Mouse (Mus musculus): ENCODE measurements around the gene Rnd2. TPM values are rescaled to one million over a fixed set of nuclear protein-coding genes. Genes with fewer than 3 reads are reported as not detected.
A peak's percentile ranks its signal among the peaks of the same experiment; 100 is the strongest.
"Not testable (repeated sequence)": the region's sequence is repeated elsewhere in the genome, so short reads cannot be mapped to it uniquely, and the experiment has no call there.

Gene Rnd2
- polyA plus RNA-seq, 1 experiment from 2014 or later = 90.6 TPM

DNA sequence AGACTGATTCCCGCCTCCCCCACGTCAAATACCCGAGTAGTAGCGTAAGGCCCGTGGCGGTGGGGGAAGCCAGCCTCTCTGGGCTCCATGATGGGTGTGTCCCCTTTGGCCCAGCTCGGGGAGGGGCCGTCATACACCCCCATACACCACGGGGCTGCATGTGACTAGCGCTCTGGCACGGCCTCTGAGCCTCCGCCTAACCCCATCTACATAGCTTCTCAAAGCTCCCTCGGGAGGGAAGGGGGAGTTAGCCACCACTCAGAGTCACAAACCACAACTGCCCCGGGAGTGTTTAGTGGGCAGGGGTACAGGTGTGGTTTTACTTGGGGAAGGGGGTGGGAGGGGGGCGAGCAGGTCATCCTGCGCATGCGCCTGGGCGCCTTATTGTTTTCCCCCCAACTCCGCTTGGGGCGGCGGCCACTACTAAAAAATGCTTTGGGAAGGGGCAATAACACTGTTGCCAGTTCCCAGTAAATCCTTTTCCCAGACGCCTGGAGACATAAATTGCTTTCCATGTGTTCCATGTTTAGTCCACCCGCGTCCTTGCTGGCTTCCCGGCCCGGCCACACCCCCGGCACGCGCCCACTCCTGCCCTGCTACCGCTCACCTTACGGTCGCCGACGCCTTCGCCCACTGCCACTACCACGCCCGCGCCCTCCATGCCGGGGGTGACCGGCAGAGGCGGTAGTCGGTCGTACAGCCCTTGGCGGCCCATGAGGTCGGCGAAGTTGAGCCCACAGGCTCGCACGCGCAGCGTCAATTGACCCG is 486 bp downstream of the Rnd2 start:
- Histone ChIP-seq H3K4me3 (ENCODE audit: low read length) (peak overlapping the region; percentile 94), H3K9me3 (ENCODE audit: control insufficient read depth, low read length) (no peaks in the 10 kb centered on the region), H3K4me1 (ENCODE audit: control insufficient read depth, insufficient read depth, low read depth, low read length) (peaks cover 46% of the 10 kb centered on the region), H3K27ac (ENCODE audit: low read depth, low read length) (peak overlapping the region; percentile 94), H3K4me2 (ENCODE audit: low read length) (peak overlapping the region; percentile 61), H3K9ac (ENCODE audit: low read depth, low read length) (peak overlapping the region; percentile 93), H3K36me3 (ENCODE audit: control insufficient read depth, insufficient read depth, low read length) (peaks cover 15% of the 10 kb centered on the region), H3K27me3 (replicated peaks; ENCODE audit: control insufficient read depth, insufficient read depth, low read length) (no peaks in the 10 kb centered on the region)
- under 1% methylated on average over 51 of the region's 51 CpGs for WGBS
- ATAC-seq = peak; percentile 25

DNA sequence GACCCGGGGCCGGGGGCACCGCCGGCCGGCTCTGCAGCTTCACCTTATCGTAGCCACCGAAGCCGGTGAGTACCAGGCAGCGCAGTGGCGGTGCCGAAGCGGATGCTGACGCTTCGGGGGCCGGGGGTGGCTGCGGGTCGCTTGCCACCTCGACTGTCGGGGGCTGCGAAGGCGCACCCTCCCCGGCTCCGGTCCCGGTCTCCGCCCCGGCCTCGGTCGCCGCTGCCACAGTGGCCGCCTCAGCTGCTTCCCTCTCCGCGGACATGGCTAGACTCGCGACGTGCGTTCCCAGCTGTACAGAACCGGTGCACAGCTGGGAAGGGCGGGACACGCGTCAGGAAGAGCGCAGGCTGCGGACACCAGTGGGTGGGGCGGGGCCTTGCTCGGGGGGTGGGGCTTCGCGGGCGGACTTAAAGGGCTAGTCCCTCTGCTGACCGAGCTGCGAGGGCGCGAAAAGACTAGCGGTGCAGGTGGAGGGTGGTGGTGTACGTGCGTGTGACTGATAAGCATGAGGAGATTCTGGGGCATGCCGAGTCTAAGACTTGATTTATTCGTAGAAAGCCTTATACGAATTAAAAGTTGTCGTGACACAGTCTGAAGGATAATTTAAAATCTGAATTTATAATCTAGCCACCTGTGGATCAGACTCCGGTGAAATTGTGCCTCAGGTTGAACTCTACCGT is 1.2 kb downstream of the Rnd2 start, which contains the start of gene Vat1:
TSS of gene Vat1 (minus strand) at position 362 of the 683 bp plus-strand sequence.
- H3K36me3 ChIP-seq (ENCODE audit: control insufficient read depth, insufficient read depth, low read length) = peaks cover 11% of the 10 kb centered on the region
- peak within 1 kb of the TSS; percentile 93 for H3K9ac ChIP-seq (ENCODE audit: low read depth, low read length)
- no peaks in the 10 kb centered on the region for H3K27me3 ChIP-seq (replicated peaks; ENCODE audit: control insufficient read depth, insufficient read depth, low read length)
- peak within 1 kb of the TSS; percentile 94 for H3K27ac ChIP-seq (ENCODE audit: low read depth, low read length)
- H3K4me3 ChIP-seq (ENCODE audit: low read length) = peak within 1 kb of the TSS; percentile 94
- under 1% methylated on average over 60 of the region's 60 CpGs for WGBS
- ATAC-seq = peak; percentile 73
- peak within 1 kb of the TSS; percentile 86 for H3K4me2 ChIP-seq (ENCODE audit: low read length)
- peaks cover 46% of the 10 kb centered on the region for H3K4me1 ChIP-seq (ENCODE audit: control insufficient read depth, insufficient read depth, low read depth, low read length)
- no peaks in the 10 kb centered on the region for H3K9me3 ChIP-seq (ENCODE audit: control insufficient read depth, low read length)

DNA sequence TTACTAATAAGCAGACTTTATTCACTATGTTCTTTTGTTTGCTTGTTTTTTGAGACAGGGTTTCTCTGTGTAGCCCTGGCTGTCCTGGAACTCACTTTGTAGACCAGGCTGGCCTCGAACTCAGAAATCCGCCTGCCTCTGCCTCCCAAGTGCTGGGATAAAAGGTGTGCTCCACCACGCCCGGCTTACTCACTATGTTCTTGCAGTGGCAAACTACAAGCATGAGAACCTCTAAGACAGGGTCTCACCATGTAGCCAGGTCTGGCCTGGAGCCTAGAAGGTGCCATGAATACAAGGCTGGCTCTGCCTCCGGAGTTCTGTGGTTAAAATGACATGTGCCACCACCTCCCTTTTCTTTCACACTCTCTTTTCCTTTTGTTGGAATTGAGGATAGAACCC is 1.8 kb downstream of the Rnd2 start:
- H3K4me3 ChIP-seq (ENCODE audit: low read length) = peak overlapping the region; percentile 94
- H3K36me3 ChIP-seq (ENCODE audit: control insufficient read depth, insufficient read depth, low read length); H3K27ac ChIP-seq (ENCODE audit: low read depth, low read length); ATAC-seq; H3K9ac ChIP-seq (ENCODE audit: low read depth, low read length); H3K27me3 ChIP-seq (replicated peaks; ENCODE audit: control insufficient read depth, insufficient read depth, low read length); H3K9me3 ChIP-seq (ENCODE audit: control insufficient read depth, low read length): not testable (repeated sequence)
- peaks cover 46% of the 10 kb centered on the region for H3K4me1 ChIP-seq (ENCODE audit: control insufficient read depth, insufficient read depth, low read depth, low read length)
- 66% methylated on average over 5 of the region's 5 CpGs for WGBS
- H3K4me2 ChIP-seq (ENCODE audit: low read length) = peak overlapping the region; percentile 61

DNA sequence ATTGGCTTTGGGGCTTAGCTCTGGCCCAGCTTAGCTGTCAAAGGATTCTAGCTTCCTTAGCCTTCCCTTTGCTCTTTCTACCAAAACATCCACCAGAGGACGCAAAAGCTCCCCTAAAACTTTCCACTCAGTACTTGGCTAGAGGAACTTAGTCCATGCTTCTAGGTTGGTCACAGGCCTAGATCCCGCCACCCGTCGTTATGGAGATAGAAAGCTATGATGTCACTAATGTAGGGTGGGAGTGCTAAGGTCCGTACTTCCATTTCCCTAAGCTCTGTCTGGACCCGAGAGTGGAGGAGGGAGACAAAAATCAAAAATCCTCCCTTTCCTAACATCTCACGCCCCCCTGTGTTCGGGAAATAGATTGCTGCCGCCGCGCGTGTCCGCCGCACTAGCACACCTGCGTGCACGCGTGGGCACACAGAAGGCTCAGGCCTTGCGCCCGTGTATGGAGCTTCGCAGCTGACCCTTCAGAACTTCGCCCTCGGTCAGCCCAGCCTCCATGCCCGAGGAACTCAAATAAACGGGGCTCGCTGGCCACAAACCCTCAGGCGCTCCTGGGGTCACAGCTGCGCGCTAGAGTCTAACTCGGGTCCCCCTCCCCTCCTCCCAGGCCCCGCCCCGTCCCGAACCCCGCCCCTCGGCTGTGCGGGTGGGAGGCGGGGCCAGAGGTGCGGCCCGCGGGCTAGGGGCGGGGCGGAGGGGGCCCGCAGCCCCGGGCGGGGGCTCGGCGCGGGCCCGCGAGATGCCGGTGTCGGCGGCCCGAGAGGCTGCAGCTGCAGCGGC is 2.9 kb downstream of the Rnd2 start:
- under 1% methylated on average over 52 of the region's 54 CpGs for WGBS
- peak overlapping the region; percentile 89 for H3K9ac ChIP-seq (ENCODE audit: low read depth, low read length)
- H3K27ac ChIP-seq (ENCODE audit: low read depth, low read length) = peak overlapping the region; percentile 88
- peaks cover 40% of the 10 kb centered on the region for H3K4me1 ChIP-seq (ENCODE audit: control insufficient read depth, insufficient read depth, low read depth, low read length)
- no peaks in the 10 kb centered on the region for H3K27me3 ChIP-seq (replicated peaks; ENCODE audit: control insufficient read depth, insufficient read depth, low read length)
- H3K4me3 ChIP-seq (ENCODE audit: low read length) = peak overlapping the region; percentile 86
- peak overlapping the region; percentile 86 for H3K4me2 ChIP-seq (ENCODE audit: low read length)
- ATAC-seq = peak; percentile 72
- H3K36me3 ChIP-seq (ENCODE audit: control insufficient read depth, insufficient read depth, low read length) = no peaks in the 10 kb centered on the region; the same call in 1 of the 2 replicates
- no peaks in the 10 kb centered on the region for H3K9me3 ChIP-seq (ENCODE audit: control insufficient read depth, low read length)

DNA sequence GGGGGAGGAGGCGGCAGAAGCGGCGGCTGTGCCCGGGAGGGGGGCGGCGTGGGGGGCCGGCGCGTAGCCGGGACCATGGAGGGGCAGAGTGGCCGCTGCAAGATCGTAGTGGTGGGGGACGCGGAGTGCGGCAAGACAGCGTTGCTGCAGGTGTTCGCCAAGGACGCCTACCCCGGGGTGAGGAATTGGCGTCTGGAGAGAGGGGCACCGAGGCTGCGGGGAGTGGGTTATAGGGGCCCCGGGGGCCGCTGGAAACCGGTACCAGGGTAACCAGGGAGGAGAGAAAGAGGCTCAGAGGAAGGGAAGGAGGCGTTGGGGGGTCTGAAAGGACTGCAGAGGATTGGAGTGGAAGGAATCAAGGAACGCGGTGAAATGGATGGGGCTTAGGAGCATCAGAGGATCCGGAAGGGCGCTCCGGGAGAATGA is 3.5 kb downstream of the Rnd2 start:
- Histone ChIP-seq H3K4me1 (ENCODE audit: control insufficient read depth, insufficient read depth, low read depth, low read length) (peaks cover 34% of the 10 kb centered on the region), H3K4me3 (ENCODE audit: low read length) (peak overlapping the region; percentile 86), H3K4me2 (ENCODE audit: low read length) (peak overlapping the region; percentile 86), H3K27ac (ENCODE audit: low read depth, low read length) (peak overlapping the region; percentile 88), H3K9ac (ENCODE audit: low read depth, low read length) (peak overlapping the region; percentile 89), H3K27me3 (replicated peaks; ENCODE audit: control insufficient read depth, insufficient read depth, low read length) (no peaks in the 10 kb centered on the region), H3K9me3 (ENCODE audit: control insufficient read depth, low read length) (no peaks in the 10 kb centered on the region), H3K36me3 (ENCODE audit: control insufficient read depth, insufficient read depth, low read length) (no peaks in the 10 kb centered on the region; the same call in 1 of the 2 replicates)
- ATAC-seq = peak; percentile 45
- WGBS = under 1% methylated on average over 24 of the region's 31 CpGs

DNA sequence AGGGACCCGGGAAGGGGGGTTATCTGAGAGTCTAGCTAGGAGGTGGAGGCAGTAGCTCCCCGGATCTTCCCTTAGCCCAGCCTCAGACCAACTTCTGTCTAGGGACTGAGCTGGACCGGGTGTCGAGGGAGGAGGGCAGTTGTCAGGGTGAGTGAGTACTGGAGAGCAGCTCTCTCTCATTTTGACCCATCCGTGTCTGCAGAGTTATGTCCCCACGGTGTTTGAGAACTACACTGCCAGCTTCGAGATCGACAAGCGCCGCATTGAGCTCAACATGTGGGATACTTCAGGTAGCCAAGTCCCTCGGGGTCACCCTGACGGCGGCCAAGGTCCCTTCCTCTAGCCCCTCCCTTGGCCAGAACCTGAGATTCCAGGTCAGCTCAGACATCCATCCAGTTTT is 3.9 kb downstream of the Rnd2 start:
- peaks cover 30% of the 10 kb centered on the region for H3K4me1 ChIP-seq (ENCODE audit: control insufficient read depth, insufficient read depth, low read depth, low read length)
- H3K4me2 ChIP-seq (ENCODE audit: low read length) = peak overlapping the region; percentile 86
- no peaks in the 10 kb centered on the region; the same call in 1 of the 2 replicates for H3K36me3 ChIP-seq (ENCODE audit: control insufficient read depth, insufficient read depth, low read length)
- no peak for ATAC-seq
- no peaks in the 10 kb centered on the region for H3K27me3 ChIP-seq (replicated peaks; ENCODE audit: control insufficient read depth, insufficient read depth, low read length)
- no peaks in the 10 kb centered on the region for H3K9me3 ChIP-seq (ENCODE audit: control insufficient read depth, low read length)
- peak overlapping the region; percentile 86 for H3K4me3 ChIP-seq (ENCODE audit: low read length)
- 3% methylated on average over 13 of the region's 13 CpGs for WGBS
- H3K27ac ChIP-seq (ENCODE audit: low read depth, low read length) = peak overlapping the region; percentile 88
- H3K9ac ChIP-seq (ENCODE audit: low read depth, low read length) = peak overlapping the region; percentile 89

DNA sequence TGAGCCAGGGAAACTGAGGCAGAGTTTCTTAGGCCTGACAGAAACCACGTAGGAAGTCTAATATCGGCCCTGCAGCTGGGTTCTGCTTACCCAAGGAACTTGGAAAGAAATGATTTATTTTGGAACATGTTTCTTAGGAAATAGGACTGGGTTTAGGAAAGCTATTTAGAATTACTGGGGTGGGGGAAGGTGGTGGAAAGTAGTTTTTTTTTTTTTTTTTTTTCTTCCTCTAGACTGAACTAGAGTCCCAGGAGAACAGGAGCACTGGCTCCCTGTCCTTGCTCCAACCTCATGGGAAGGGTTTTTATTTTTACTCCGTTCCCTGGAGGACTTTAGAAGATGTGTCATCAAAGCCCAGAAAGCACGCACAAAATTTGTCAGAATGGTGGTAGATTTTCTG is 4.4 kb downstream of the Rnd2 start:
- Histone ChIP-seq H3K9me3 (ENCODE audit: control insufficient read depth, low read length) (no peaks in the 10 kb centered on the region), H3K4me2 (ENCODE audit: low read length) (peak overlapping the region; percentile 86), H3K27me3 (replicated peaks; ENCODE audit: control insufficient read depth, insufficient read depth, low read length) (no peaks in the 10 kb centered on the region), H3K9ac (ENCODE audit: low read depth, low read length) (peak overlapping the region; percentile 89), H3K4me1 (ENCODE audit: control insufficient read depth, insufficient read depth, low read depth, low read length) (peaks cover 25% of the 10 kb centered on the region), H3K36me3 (ENCODE audit: control insufficient read depth, insufficient read depth, low read length) (no peaks in the 10 kb centered on the region; the same call in 1 of the 2 replicates), H3K27ac (ENCODE audit: low read depth, low read length) (no peak overlapping the region), H3K4me3 (ENCODE audit: low read length) (peak overlapping the region; percentile 86)
- 52% methylated on average over 4 of the region's 4 CpGs for WGBS
- no peak for ATAC-seq

DNA sequence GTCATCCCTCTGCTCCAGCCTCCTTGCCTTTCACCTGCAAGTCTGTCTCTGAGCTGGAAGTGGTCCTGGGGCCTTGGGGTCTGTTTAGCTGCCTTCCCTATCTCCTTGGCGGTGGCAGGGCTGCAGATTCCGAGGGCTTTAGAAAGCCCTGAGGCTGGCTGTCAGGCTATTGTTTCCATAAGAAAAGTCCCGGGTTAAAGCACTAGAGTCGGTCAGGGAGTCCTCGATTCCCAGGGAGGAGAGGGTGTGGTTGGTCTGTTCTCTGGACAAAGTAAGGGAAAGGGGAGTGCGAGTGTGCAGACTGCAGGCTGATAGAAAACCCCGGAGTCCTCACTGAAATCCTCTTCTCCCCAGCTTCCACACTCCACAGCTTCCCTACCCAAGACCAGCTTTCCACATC is 5.4 kb downstream of the Rnd2 start:
- no peak overlapping the region for H3K4me3 ChIP-seq (ENCODE audit: low read length)
- no peak overlapping the region for H3K27ac ChIP-seq (ENCODE audit: low read depth, low read length)

More for the DNA sequence above, 5.4 kb downstream of the Rnd2 start:
- WGBS = 23% methylated on average over 7 of the region's 7 CpGs
- Histone ChIP-seq H3K9me3 (ENCODE audit: control insufficient read depth, low read length) (no peaks in the 10 kb centered on the region), H3K9ac (ENCODE audit: low read depth, low read length) (peak overlapping the region; percentile 23; the same call in 1 of the 2 replicates), H3K27me3 (replicated peaks; ENCODE audit: control insufficient read depth, insufficient read depth, low read length) (no peaks in the 10 kb centered on the region), H3K36me3 (ENCODE audit: control insufficient read depth, insufficient read depth, low read length) (no peaks in the 10 kb centered on the region; the same call in 1 of the 2 replicates), H3K4me2 (ENCODE audit: low read length) (peak overlapping the region; percentile 21), H3K4me1 (ENCODE audit: control insufficient read depth, insufficient read depth, low read depth, low read length) (peaks cover 22% of the 10 kb centered on the region)
- no peak for ATAC-seq

Measured in hindbrain, embryonic 16.5 days (tissue).